Mouse (Mus musculus) heart, adult 9 months (tissue): Measurements from ENCODE around the gene Mageb18.
"Not testable (repeated sequence)": the region's sequence is repeated elsewhere in the genome, so short reads cannot be mapped to it uniquely, and the experiment has no call there.

Source experiments
- DNase-seq, 2 experiments: peaks; one replicate each; pipeline ENCODE4 v3.0.0; 2022; ENCODE audit warnings: low spot score in 2 of 2

Mageb18 gene

GRCm38 (mm10) chrX:92599472-92599871, at the start of gene Mageb18:
Mageb18 (minus strand) TSS chrX:92599572.
- DNase-seq = no peak

- no peak for DNase-seq
These were observed 13.4 kb upstream of the Mageb18 start for GRCm38 (mm10) chrX:92612788-92613187.

DNA sequence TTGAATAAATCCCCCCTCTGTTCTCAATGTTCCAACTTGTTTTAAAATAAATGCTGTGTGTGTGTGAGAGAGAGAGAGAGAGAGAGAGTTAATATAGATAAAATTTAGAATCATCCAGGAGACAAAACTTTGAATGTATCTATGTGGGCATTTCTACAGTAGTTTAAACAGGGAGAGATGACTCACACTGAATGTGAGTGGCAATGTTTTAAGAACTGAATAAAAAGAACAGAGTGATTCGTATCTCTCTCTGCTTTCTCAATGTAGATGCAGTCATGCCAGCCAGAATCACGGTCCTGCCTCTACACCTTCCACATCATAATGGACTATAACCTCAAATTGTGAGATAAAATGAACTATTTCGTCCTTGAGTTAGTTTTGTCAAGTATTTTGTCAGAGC, 11.1 kb upstream of the Mageb18 start:
- no peak for DNase-seq

DNA sequence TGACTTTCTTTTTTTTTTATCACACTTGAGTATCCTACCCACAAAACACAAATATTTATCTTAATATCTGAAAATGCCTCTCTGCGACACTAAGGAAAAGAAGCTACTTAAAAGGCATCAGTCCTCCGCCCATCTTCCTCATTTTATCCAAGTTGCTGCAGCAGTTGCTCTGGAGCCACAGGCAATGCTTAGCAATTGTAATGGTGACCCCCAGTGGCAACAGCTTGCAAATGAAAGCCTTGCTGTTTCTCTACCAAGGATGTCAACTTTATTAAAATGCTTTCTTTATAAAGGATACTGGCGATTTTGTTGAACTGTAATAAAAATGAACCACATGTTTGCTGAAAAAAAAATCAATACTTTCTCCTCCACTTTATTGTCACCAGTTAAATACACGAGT, 2.0 kb downstream of the Mageb18 start:
- DNase-seq = no peak

DNA sequence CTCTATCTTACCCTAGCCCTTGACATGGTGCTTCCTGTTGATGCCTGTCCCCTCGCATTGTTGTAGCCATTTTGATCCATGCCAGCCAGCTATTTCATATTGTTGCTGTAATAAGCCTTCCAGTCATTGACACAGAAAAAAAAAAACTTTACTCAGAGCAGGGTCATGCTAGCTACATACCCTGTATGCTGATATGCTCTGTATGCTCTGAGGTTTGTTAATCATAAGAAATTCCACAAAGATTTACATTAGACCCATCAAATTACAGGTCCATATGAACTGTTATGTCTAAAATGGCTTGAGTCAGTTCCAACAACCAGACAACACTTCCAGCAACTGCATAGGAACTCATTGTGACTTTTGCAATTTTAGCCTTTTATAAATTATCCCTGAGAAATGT, 71.5 kb downstream of the Mageb18 start:
- no peak for DNase-seq

DNA sequence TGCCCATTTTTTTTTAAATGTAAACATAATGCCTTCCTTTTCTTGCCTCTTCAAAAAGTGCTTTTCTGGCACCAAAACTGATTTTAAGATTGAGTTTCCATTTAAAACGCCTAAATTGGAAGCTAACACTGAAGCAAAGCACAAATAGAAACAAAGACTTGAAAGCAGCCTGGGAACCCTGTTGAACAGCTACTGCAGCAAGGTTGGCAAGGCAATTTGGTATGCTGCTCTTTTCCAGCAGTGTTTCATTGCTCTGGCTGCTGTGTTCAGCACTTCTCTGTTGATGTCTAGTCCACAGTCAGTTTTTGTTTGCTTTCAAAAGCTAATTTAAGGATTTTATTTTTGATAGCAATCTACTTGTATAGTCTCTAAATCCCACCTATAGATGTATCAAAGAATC, 101.1 kb downstream of the Mageb18 start:
- DNase-seq = no peak

GRCm38 (mm10) chrX:92489649-92490048, 109.7 kb downstream of the Mageb18 start, which contains the start of gene Gm5941:
Gm5941 (plus strand) TSS chrX:92489949.
- not testable (repeated sequence) for DNase-seq

DNA sequence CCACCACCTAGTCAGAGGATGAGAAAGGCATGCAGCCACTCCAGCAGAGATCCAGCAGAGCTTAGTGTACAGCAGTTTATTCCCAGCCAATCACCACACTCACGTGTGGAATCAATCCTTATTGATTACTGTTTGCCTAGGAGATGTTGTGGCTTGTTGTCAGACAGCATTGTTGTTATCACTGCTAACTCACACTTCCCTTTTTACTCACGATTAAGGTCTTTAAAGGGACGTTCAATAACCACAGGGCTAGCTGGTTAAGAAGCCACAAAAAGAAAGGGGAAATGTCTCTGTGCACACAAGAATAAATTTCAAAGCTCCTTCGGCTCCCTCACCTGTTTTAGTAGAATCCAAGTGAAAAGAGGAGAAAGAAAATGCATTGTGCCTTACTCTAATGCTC, 134.6 kb downstream of the Mageb18 start:
- no peak for DNase-seq

DNA sequence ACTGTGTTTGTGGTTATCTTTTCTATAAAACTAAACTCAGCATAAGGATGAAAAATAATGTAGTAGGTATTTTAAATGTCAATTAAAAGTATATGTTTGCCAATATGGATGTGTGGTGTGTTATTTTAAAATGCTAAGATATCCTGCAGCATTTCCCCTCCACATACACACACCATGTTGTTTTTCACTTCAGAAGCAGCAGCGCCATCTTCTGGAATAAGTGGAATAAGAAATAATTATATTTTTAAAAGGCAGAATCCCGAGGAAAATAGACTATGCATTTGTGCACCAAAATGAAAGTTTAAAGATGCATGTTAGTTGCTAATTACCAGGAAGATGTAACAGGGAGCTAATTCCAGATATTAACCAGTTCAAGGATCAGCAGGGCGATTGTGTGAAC, 138.9 kb downstream of the Mageb18 start:
- no peak for DNase-seq

- DNase-seq = no peak
These were observed 212.0 kb downstream of the Mageb18 start for GRCm38 (mm10) chrX:92387384-92387783.

- DNase-seq = no peak
These were observed 256.4 kb downstream of the Mageb18 start for GRCm38 (mm10) chrX:92342924-92343323.

- no peak for DNase-seq
These were observed 258.5 kb downstream of the Mageb18 start for GRCm38 (mm10) chrX:92340906-92341305.

- no peak for DNase-seq
These were observed 259.8 kb downstream of the Mageb18 start for GRCm38 (mm10) chrX:92339551-92339950.

- DNase-seq = no peak
These were observed 265.9 kb downstream of the Mageb18 start for GRCm38 (mm10) chrX:92333459-92333858.

GRCm38 (mm10) chrX:92323599-92323998, 275.8 kb downstream of the Mageb18 start:
- no peak for DNase-seq

GRCm38 (mm10) chrX:92280619-92281018, 318.8 kb downstream of the Mageb18 start:
- DNase-seq = no peak
